Mouse (Mus musculus): ENCODE results near the gene Ckap5. TPM values are rescaled to one million over a fixed set of nuclear protein-coding genes. Genes with fewer than 3 reads are reported as not detected.

Gene Ckap5
- total RNA-seq (2014; rRNA removed; ENCODE audit: low replicate concordance), result 39.7 and 58.5 TPM in 2 replicates
- 36.8 and 41.2 TPM in 2 replicates for polyA plus RNA-seq (2015; fragmentation: Nextera tagmentation; extraction: Ambion mirVana)

GRCm38 (mm10) chr2:91526294-91527146, at the start of gene Ckap5:
Ckap5 (plus strand) TSS chr2:91526762.
- H3K4me2 ChIP-seq (ENCODE audit: low read depth, low read length), result peak within 1 kb of the TSS; percentile 80
- H3K9me3 ChIP-seq (replicated peaks; ENCODE audit: control insufficient read depth, low read length), result no peaks in the 10 kb centered on the region
- DNase-seq (ENCODE audit: low spot score) (peak; percentile 95), ATAC-seq (ENCODE audit: insufficient read depth, low read depth) (peak; percentile 99)
- H3K36me3 ChIP-seq (replicated peaks; ENCODE audit: control insufficient read depth, insufficient read depth, low read length), result peaks cover 6% of the 10 kb centered on the region; the same call in 1 of the 2 replicates
- H3K27ac ChIP-seq (ENCODE audit: low read depth), result peak within 1 kb of the TSS; percentile 86
- peak; percentile 38 for TF ChIP-seq CTCF (IDR thresholded peaks at IDR 0.05; ENCODE audit: low read depth)
- peak; percentile 58; the same call in 1 of the 2 replicates for TF ChIP-seq EP300 (IDR thresholded peaks at IDR 0.05; ENCODE audit: low read depth)
- H3K4me3 ChIP-seq (ENCODE audit: low read depth, low read length), result peak within 1 kb of the TSS; percentile 96
- under 1% methylated on average over 49 of the region's 64 CpGs for WGBS
- peaks cover 11% of the 10 kb centered on the region; the same call in 1 of the 2 replicates for H3K4me1 ChIP-seq (ENCODE audit: control insufficient read depth, insufficient read depth)
- no peaks in the 10 kb centered on the region for H3K27me3 ChIP-seq (ENCODE audit: control insufficient read depth, insufficient read depth, low read length)
- peak within 1 kb of the TSS; percentile 96 for H3K9ac ChIP-seq (replicated peaks; ENCODE audit: low read depth, low read length)

DNA sequence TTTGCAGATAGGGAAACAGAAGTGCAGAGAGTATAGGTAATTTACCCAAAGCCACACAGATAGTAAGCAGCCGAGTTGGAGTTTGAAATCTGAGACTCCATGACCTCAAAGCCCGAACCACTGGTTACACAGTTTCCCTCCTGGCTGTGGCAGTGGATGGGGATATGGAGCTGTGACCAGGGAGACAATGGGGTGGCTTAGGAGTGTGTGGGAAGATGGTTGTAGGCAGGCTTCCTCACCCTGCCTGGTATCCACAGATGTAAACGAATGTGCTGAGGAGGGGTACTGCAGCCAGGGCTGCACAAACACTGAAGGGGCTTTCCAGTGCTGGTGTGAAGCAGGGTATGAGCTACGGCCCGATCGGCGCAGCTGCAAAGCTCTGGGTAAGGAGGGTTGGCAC, 49.7 kb upstream of the Ckap5 start:
- 0 out of 2 replicates have a peak, but pooled peaks cover 3% of the 10 kb centered on the region for H3K4me1 ChIP-seq (ENCODE audit: control insufficient read depth, insufficient read depth)
- H3K27me3 ChIP-seq (ENCODE audit: control insufficient read depth, insufficient read depth, low read length), result no peaks in the 10 kb centered on the region
- peak overlapping the region; percentile 27 for H3K27ac ChIP-seq (ENCODE audit: low read depth)
- no peak for TF ChIP-seq EP300 (IDR thresholded peaks at IDR 0.05; ENCODE audit: low read depth)
- TF ChIP-seq CTCF (IDR thresholded peaks at IDR 0.05; ENCODE audit: low read depth), result no peak
- no peak overlapping the region for H3K4me2 ChIP-seq (ENCODE audit: low read depth, low read length)
- ATAC-seq (ENCODE audit: insufficient read depth, low read depth) (no peak), DNase-seq (ENCODE audit: low spot score) (no peak)
- WGBS, result 80% methylated on average over 7 of the region's 7 CpGs
- peaks cover 36% of the 10 kb centered on the region for H3K36me3 ChIP-seq (replicated peaks; ENCODE audit: control insufficient read depth, insufficient read depth, low read length)
- no peak overlapping the region for H3K9ac ChIP-seq (replicated peaks; ENCODE audit: low read depth, low read length)
- no peak overlapping the region for H3K4me3 ChIP-seq (ENCODE audit: low read depth, low read length)
- H3K9me3 ChIP-seq (replicated peaks; ENCODE audit: control insufficient read depth, low read length), result no peaks in the 10 kb centered on the region

GRCm38 (mm10) chr2:91480399-91480801, 46.2 kb upstream of the Ckap5 start:
- H3K4me2 ChIP-seq (ENCODE audit: low read depth, low read length), result no peak overlapping the region
- no peak for ATAC-seq (ENCODE audit: insufficient read depth, low read depth)

DNA sequence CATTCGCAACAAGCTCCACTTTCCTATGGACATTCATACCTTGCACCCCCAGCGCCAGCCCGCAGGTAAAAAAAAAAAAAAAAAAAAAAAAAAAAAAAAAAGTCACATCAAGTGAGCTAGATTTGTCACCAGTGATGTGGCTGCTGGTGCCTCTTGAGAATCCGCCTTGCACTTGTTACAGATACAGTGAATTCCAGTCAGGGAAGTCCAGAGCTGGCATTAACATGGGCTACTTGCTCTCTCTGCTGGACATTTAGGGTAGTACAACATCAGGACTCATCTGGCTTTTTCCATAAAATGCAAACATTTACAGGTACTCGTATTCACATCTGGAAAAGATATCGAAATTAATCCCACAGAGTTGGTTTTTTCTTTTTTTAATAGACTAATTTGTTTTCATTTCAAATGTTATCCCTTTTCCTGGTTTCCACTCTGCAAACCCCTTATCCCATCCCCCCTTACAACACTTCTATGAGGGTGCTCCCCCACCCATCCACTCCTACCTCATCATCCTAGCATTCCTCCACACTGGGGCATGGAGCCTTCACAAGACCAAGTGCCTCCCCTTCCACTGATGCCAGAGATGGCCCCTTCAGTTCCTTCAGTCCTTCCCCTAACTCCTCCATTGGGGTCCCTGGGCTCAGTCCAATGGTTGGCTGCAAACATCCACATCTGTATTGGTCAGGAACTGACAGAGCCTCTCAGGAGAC, 45.6 kb upstream of the Ckap5 start:
- no peak; the same call in 1 of the 2 replicates for TF ChIP-seq EP300 (IDR thresholded peaks at IDR 0.05; ENCODE audit: low read depth)
- peak; percentile 81 for TF ChIP-seq CTCF (IDR thresholded peaks at IDR 0.05; ENCODE audit: low read depth)
- no peak overlapping the region for H3K4me2 ChIP-seq (ENCODE audit: low read depth, low read length)
- DNase-seq (ENCODE audit: low spot score), result peak; percentile 85
- no peak overlapping the region for H3K4me3 ChIP-seq (ENCODE audit: low read depth, low read length)
- H3K9me3 ChIP-seq (replicated peaks; ENCODE audit: control insufficient read depth, low read length), result no peaks in the 10 kb centered on the region
- peak; percentile 62; the same call in 1 of the 2 replicates for ATAC-seq (ENCODE audit: insufficient read depth, low read depth)
- H3K9ac ChIP-seq (replicated peaks; ENCODE audit: low read depth, low read length), result no peak overlapping the region
- 55% methylated on average over 6 of the region's 6 CpGs for WGBS
- H3K27me3 ChIP-seq (ENCODE audit: control insufficient read depth, insufficient read depth, low read length), result no peaks in the 10 kb centered on the region
- H3K36me3 ChIP-seq (replicated peaks; ENCODE audit: control insufficient read depth, insufficient read depth, low read length), result peaks cover 19% of the 10 kb centered on the region
- 0 out of 2 replicates have a peak, but pooled peaks cover 2% of the 10 kb centered on the region for H3K4me1 ChIP-seq (ENCODE audit: control insufficient read depth, insufficient read depth)
- no peak overlapping the region for H3K27ac ChIP-seq (ENCODE audit: low read depth)

More at GRCm38 (mm10) chr2:91480399-91480801, 46.2 kb upstream of the Ckap5 start:
- 0 out of 2 replicates have a peak, but pooled peaks cover 3% of the 10 kb centered on the region for H3K4me1 ChIP-seq (ENCODE audit: control insufficient read depth, insufficient read depth)
- H3K27ac ChIP-seq (ENCODE audit: low read depth), result no peak overlapping the region
- peaks cover 19% of the 10 kb centered on the region for H3K36me3 ChIP-seq (replicated peaks; ENCODE audit: control insufficient read depth, insufficient read depth, low read length)
- H3K9me3 ChIP-seq (replicated peaks; ENCODE audit: control insufficient read depth, low read length), result no peaks in the 10 kb centered on the region
- no peak overlapping the region for H3K4me3 ChIP-seq (ENCODE audit: low read depth, low read length)
- 86% methylated on average over 9 of the region's 9 CpGs for WGBS
- no peak for TF ChIP-seq CTCF (IDR thresholded peaks at IDR 0.05; ENCODE audit: low read depth)
- TF ChIP-seq EP300 (IDR thresholded peaks at IDR 0.05; ENCODE audit: low read depth), result no peak
- H3K9ac ChIP-seq (replicated peaks; ENCODE audit: low read depth, low read length), result no peak overlapping the region
- no peaks in the 10 kb centered on the region for H3K27me3 ChIP-seq (ENCODE audit: control insufficient read depth, insufficient read depth, low read length)
- no peak for DNase-seq (ENCODE audit: low spot score)

GRCm38 (mm10) chr2:91484698-91485097, 41.9 kb upstream of the Ckap5 start:
- H3K4me2 ChIP-seq (ENCODE audit: low read depth, low read length), result no peak overlapping the region
- no peak overlapping the region for H3K27ac ChIP-seq (ENCODE audit: low read depth)
- H3K9me3 ChIP-seq (replicated peaks; ENCODE audit: control insufficient read depth, low read length), result no peaks in the 10 kb centered on the region
- peaks cover 18% of the 10 kb centered on the region for H3K36me3 ChIP-seq (replicated peaks; ENCODE audit: control insufficient read depth, insufficient read depth, low read length)
- H3K4me1 ChIP-seq (ENCODE audit: control insufficient read depth, insufficient read depth), result no peaks in the 10 kb centered on the region
- 78% methylated on average over 4 of the region's 4 CpGs for WGBS
- TF ChIP-seq CTCF (IDR thresholded peaks at IDR 0.05; ENCODE audit: low read depth) (no peak), EP300 (IDR thresholded peaks at IDR 0.05; ENCODE audit: low read depth) (no peak)
- H3K27me3 ChIP-seq (ENCODE audit: control insufficient read depth, insufficient read depth, low read length), result no peaks in the 10 kb centered on the region
- H3K4me3 ChIP-seq (ENCODE audit: low read depth, low read length), result no peak overlapping the region
- ATAC-seq (ENCODE audit: insufficient read depth, low read depth) (no peak), DNase-seq (ENCODE audit: low spot score) (no peak)
- no peak overlapping the region for H3K9ac ChIP-seq (replicated peaks; ENCODE audit: low read depth, low read length)

Data from heart, postnatal 0 days (tissue).